Mouse (Mus musculus) heart, embryonic 14.5 days (tissue): ENCODE data around the gene Med24. TPM values are rescaled to one million over a fixed set of nuclear protein-coding genes. Genes with fewer than 3 reads are reported as not detected.

Experiments
- ATAC-seq: fragments of 200-750 bp; cut with Nextera tagmentation; 2 replicates; pipeline ENCODE4 v1.8.0; 2017; ENCODE audit warnings: low read depth, moderate TSS enrichment; ENCODE audit not compliant: insufficient number of reproducible peaks, insufficient read depth, low FRiP score
- H3K27ac ChIP-seq, 2 experiments: fragments of 200-500 bp in 1 of 2; fragments of 300-500 bp in 1 of 2; sonication (generic) in 1 of 2; replicated peaks in 1 of 2; 2 replicates each; pipeline ENCODE4 v1.5.1; 2012 to 2014; ENCODE audit warnings: low read depth in 2 of 2, low read length in 2 of 2, control low read depth in 1 of 2, mild to moderate bottlenecking in 1 of 2, mixed read lengths in 1 of 2; ENCODE audit not compliant: control insufficient read depth in 1 of 2, insufficient read depth in 1 of 2
- H3K27me3 ChIP-seq: fragments of 300-500 bp; sonication (generic); 2 replicates; pipeline ENCODE4 v1.6.1; 2014; ENCODE audit warnings: mild to moderate bottlenecking, low read length, control low read depth; ENCODE audit not compliant: control insufficient read depth, insufficient read depth
- H3K36me3 ChIP-seq: fragments of 300-500 bp; sonication (generic); 2 replicates; pipeline ENCODE4 v1.6.1; 2014; ENCODE audit warnings: mild to moderate bottlenecking, control low read depth, low read length, mixed read lengths; ENCODE audit not compliant: control insufficient read depth, insufficient read depth
- H3K4me1 ChIP-seq, 2 experiments: fragments of 200-500 bp in 1 of 2; fragments of 300-500 bp in 1 of 2; sonication (generic) in 1 of 2; 2 replicates each; pipeline ENCODE4 v1.6.1; 2012 to 2014; ENCODE audit warnings: low read length in 2 of 2, control low read depth in 1 of 2, mixed read lengths in 1 of 2; ENCODE audit not compliant: control insufficient read depth in 2 of 2, insufficient read depth in 2 of 2
- H3K4me2 ChIP-seq: fragments of 300-500 bp; sonication (generic); 2 replicates; pipeline ENCODE4 v1.6.1; 2014; ENCODE audit warnings: mild to moderate bottlenecking, low read length
- H3K4me3 ChIP-seq, 2 experiments: fragments of 200-500 bp in 1 of 2; fragments of 300-500 bp in 1 of 2; sonication (generic) in 1 of 2; 2 replicates each; pipeline ENCODE4 v1.5.1; 2012 to 2014; ENCODE audit warnings: low read length in 2 of 2, mild to moderate bottlenecking in 2 of 2, control low read depth in 1 of 2, low read depth in 1 of 2, moderate library complexity in 1 of 2; ENCODE audit not compliant: control insufficient read depth in 1 of 2, insufficient read depth in 1 of 2
- H3K9ac ChIP-seq: fragments of 300-500 bp; sonication (generic); 2 replicates; pipeline ENCODE4 v1.6.1; 2014; ENCODE audit warnings: mild to moderate bottlenecking, low read length
- H3K9me3 ChIP-seq: fragments of 300-500 bp; sonication (generic); 2 replicates; pipeline ENCODE4 v1.6.1; 2016; ENCODE audit warnings: low read length, control low read depth; ENCODE audit not compliant: control insufficient read depth
- WGBS: fragments of 180-500 bp; shearing (Covaris S2); extraction: QIAGEN DNeasy Blood & Tissue Kit; methylation state at CpG from one replicate; pipeline ENCODE4 v1.1.7; 2014; 5-methylcytosine and 5-hydroxymethylcytosine counted together
- polyA plus RNA-seq: library from polyadenylated mRNA; unstranded; fragments of >200 nt; fragmentation: Nextera tagmentation; extraction: Ambion mirVana; gene quantifications from 2 replicates; pipeline ENCODE4 v1.2.1, GENCODE M21; 2014

The Med24 gene
- polyA plus RNA-seq, 1 experiment from 2014 or later: 28.5 TPM

- no peak for ATAC-seq
- peaks cover 16 to 32% of the 10 kb centered on the region in 2 experiments; a peak in 3 of 4 replicates for H3K4me1 ChIP-seq
- H3K36me3 ChIP-seq: peaks cover 59% of the 10 kb centered on the region
- H3K9me3 ChIP-seq: no peaks in the 10 kb centered on the region
- no peak overlapping the region for H3K4me2 ChIP-seq
- no peak overlapping the region for H3K9ac ChIP-seq
- no peak overlapping the region for H3K27ac ChIP-seq
- H3K4me3 ChIP-seq: no peak overlapping the region
- H3K27me3 ChIP-seq: no peaks in the 10 kb centered on the region
- 91% methylated on average over 10 of the region's 10 CpGs for WGBS
Observed at GRCm38 (mm10) chr11:98705021-98705420, 24.2 kb downstream of the Med24 start.

GRCm38 (mm10) chr11:98702323-98702722 is 26.9 kb downstream of the Med24 start:
- H3K27me3 ChIP-seq: no peaks in the 10 kb centered on the region
- no peak for ATAC-seq
- peaks cover under 1 to 10% of the 10 kb centered on the region in 2 experiments; a peak in 3 of 4 replicates for H3K4me1 ChIP-seq
- no peak overlapping the region for H3K4me2 ChIP-seq
- no peak overlapping the region for H3K27ac ChIP-seq
- peaks cover 32% of the 10 kb centered on the region for H3K36me3 ChIP-seq
- H3K9ac ChIP-seq: no peak overlapping the region
- no peaks in the 10 kb centered on the region for H3K9me3 ChIP-seq
- WGBS: 71% methylated on average over 5 of the region's 5 CpGs
- H3K4me3 ChIP-seq: no peak overlapping the region

- no peak within 1 kb of the TSS for H3K4me2 ChIP-seq
- H3K4me1 ChIP-seq: peaks cover 0 to 7% of the 10 kb centered on the region in 2 experiments; a peak in 2 of 4 replicates
- H3K36me3 ChIP-seq: peaks cover 28% of the 10 kb centered on the region
- H3K4me3 ChIP-seq: no peak within 1 kb of the TSS
- no peak for ATAC-seq
- H3K9ac ChIP-seq: no peak within 1 kb of the TSS; the same call in 1 of the 2 replicates
- H3K27ac ChIP-seq: no peak within 1 kb of the TSS
- WGBS: 45% methylated on average over 10 of the region's 10 CpGs
- no peaks in the 10 kb centered on the region for H3K27me3 ChIP-seq
- H3K9me3 ChIP-seq: no peaks in the 10 kb centered on the region
Observed at GRCm38 (mm10) chr11:98701213-98701670, 28.0 kb downstream of the Med24 start, which contains the start of gene Csf3. Gene Csf3 (plus strand): TSS chr11:98701263.

- Histone ChIP-seq H3K27me3 (no peaks in the 10 kb centered on the region), H3K27ac (no peak overlapping the region), H3K9ac (no peak overlapping the region; the same call in 1 of the 2 replicates), H3K4me2 (no peak overlapping the region), H3K4me3 (no peak overlapping the region), H3K4me1 (peaks cover 0 to 7% of the 10 kb centered on the region in 2 experiments; a peak in 3 of 4 replicates), H3K9me3 (no peaks in the 10 kb centered on the region), H3K36me3 (peaks cover 28% of the 10 kb centered on the region)
- WGBS: 28% methylated on average over 4 of the region's 4 CpGs
- ATAC-seq: no peak
Observed at GRCm38 (mm10) chr11:98699911-98700310, 29.3 kb downstream of the Med24 start.

- Histone ChIP-seq H3K27ac (no peak overlapping the region), H3K4me3 (no peak overlapping the region), H3K9me3 (no peaks in the 10 kb centered on the region), H3K36me3 (peaks cover 29% of the 10 kb centered on the region), H3K4me1 (peaks cover 0 to 7% of the 10 kb centered on the region in 2 experiments; a peak in 3 of 4 replicates), H3K9ac (no peak overlapping the region), H3K27me3 (no peaks in the 10 kb centered on the region), H3K4me2 (no peak overlapping the region)
- no peak for ATAC-seq
- WGBS: 79% methylated on average over 16 of the region's 16 CpGs
Observed at GRCm38 (mm10) chr11:98698849-98699640, 30.2 kb downstream of the Med24 start.

GRCm38 (mm10) chr11:98697225-98697624 is 32.0 kb downstream of the Med24 start:
- Histone ChIP-seq H3K36me3 (peaks cover 47% of the 10 kb centered on the region), H3K4me3 (no peak overlapping the region), H3K4me1 (peaks cover 0 to 7% of the 10 kb centered on the region in 2 experiments; a peak in 3 of 4 replicates), H3K4me2 (no peak overlapping the region), H3K9me3 (no peaks in the 10 kb centered on the region), H3K27me3 (no peaks in the 10 kb centered on the region), H3K27ac (no peak overlapping the region), H3K9ac (no peak overlapping the region)
- no peak for ATAC-seq
- WGBS: 89% methylated on average over 12 of the region's 12 CpGs

- no peak overlapping the region for H3K4me3 ChIP-seq
- no peaks in the 10 kb centered on the region for H3K9me3 ChIP-seq
- H3K4me2 ChIP-seq: no peak overlapping the region
- H3K9ac ChIP-seq: no peak overlapping the region
- no peaks in the 10 kb centered on the region for H3K27me3 ChIP-seq
- 76% methylated on average over 14 of the region's 14 CpGs for WGBS
- no peak for ATAC-seq
- H3K36me3 ChIP-seq: peaks cover 53% of the 10 kb centered on the region
- no peak overlapping the region for H3K27ac ChIP-seq
- peaks cover 0 to 7% of the 10 kb centered on the region in 2 experiments; a peak in 3 of 4 replicates for H3K4me1 ChIP-seq
Observed at GRCm38 (mm10) chr11:98696454-98697216, 32.6 kb downstream of the Med24 start.
